In the genomic region with DNA sequence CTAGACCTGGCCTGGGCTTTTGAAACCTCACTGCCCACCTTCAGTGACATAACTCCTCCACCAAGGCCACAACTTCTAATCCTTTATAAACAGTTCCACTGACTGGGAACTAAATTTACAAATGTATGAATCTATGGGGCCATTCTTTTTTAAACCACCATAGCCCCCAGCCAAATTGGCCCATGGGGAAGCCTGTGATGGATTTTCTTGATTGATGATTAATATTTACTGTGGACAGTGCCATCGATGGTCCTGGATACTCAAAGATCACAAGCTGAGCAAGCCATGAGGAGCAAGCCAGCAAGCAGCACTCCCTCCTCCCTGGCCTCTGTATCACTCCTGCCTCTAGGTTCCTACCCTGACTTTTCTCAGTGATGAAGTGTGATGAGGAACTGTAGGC, we compare ENCODE assay signal across 28 mouse cellular contexts.
"Had no signal": no experiment of that assay in that cellular context is flagged by ENCODE, and none has a peak within 500 bp of the region (broad histone marks: within the 10 kb centered on the region; RNA-seq: fewer than 3 reads in every experiment).

No protein-coding gene starts in this region.

- H3K36me3 ChIP-seq: embryonic facial prominence, embryonic 12.5 days; embryonic facial prominence, embryonic 15.5 days; forebrain, embryonic 10.5 days; forebrain, embryonic 12.5 days; forebrain, embryonic 15.5 days had no signal

- H3K4me1 ChIP-seq: forebrain, embryonic 12.5 days; forebrain, embryonic 13.5 days; forebrain, embryonic 15.5 days had no signal

- H3K27me3 ChIP-seq: embryonic facial prominence, embryonic 12.5 days; embryonic facial prominence, embryonic 15.5 days; forebrain, embryonic 12.5 days; forebrain, embryonic 13.5 days; forebrain, embryonic 15.5 days had no signal

- DNase-seq: cerebellum, adult 18-20 months; cerebellum, adult 2 months; cerebellum, adult 8-10 months; cerebellum, adult 9-10 months; cerebellum, adult 9-11 months; cerebellum, postnatal 10 days; cerebellum, postnatal 14 days; cerebellum, postnatal 25 days; cerebellum, postnatal 36 days; embryo, embryonic 11 days; forebrain, postnatal 0 days; gastrocnemius, adult 2 months; gastrocnemius, postnatal 10 days; gastrocnemius, postnatal 14 days; gastrocnemius, postnatal 25 days; gastrocnemius, postnatal 36 days; heart, adult 11 months; heart, adult 18-20 months; heart, adult 2 months had no signal

- H3K4me3 ChIP-seq: embryonic facial prominence, embryonic 12.5 days; embryonic facial prominence, embryonic 15.5 days; erythroblast, embryonic 14.5 days; forebrain, embryonic 10.5 days; forebrain, embryonic 12.5 days; forebrain, embryonic 13.5 days; forebrain, embryonic 15.5 days; gastrocnemius, adult 2 months; heart, adult 2 months had no signal

- ATAC-seq: forebrain, embryonic 13.5 days; forebrain, embryonic 14.5 days; forebrain, embryonic 15.5 days; forebrain, embryonic 16.5 days; forebrain, postnatal 0 days had no signal

- H3K27ac ChIP-seq: forebrain, embryonic 10.5 days; forebrain, embryonic 12.5 days; forebrain, embryonic 13.5 days; forebrain, embryonic 15.5 days; heart, adult 2 months had no signal

- H3K4me2 ChIP-seq: embryonic facial prominence, embryonic 12.5 days; embryonic facial prominence, embryonic 15.5 days; forebrain, embryonic 12.5 days; forebrain, embryonic 13.5 days; forebrain, embryonic 15.5 days had no signal

- H3K9me3 ChIP-seq: embryonic facial prominence, embryonic 12.5 days; embryonic facial prominence, embryonic 15.5 days; forebrain, embryonic 10.5 days; forebrain, embryonic 12.5 days; forebrain, embryonic 13.5 days; forebrain, embryonic 15.5 days had no signal

- H3K9ac ChIP-seq: embryonic facial prominence, embryonic 12.5 days; embryonic facial prominence, embryonic 15.5 days; forebrain, embryonic 12.5 days; forebrain, embryonic 13.5 days; forebrain, embryonic 15.5 days; forebrain, postnatal 0 days had no signal
